Mouse (Mus musculus): ENCODE data around the gene Slc38a5.

DNA sequence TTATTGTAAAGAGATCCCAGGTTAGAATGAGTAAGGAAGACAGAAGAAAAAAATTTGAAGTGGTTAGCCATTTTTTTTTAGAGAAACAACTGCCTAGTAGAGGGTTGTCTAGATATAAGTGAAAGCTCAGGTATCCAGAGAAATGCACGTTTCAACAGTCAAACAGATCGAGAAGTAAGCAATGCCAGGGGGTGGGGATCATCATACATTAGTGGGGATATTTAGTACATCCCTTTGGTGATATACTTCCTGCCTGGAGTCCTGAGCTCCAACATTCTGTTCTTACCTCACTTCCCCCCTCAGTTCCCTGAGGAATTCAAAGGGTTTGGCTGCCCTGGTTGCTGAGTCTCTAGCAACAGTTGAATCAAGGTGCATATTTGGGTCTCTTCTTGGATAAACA, 56.2 kb downstream of the Slc38a5 start, which contains the start of gene Ssxb10:
- no peak for TF ChIP-seq CTCF (IDR thresholded peaks at IDR 0.05; ENCODE audit: extremely low read depth, insufficient read depth, low read length)
- no peak for TF ChIP-seq POLR2A (IDR thresholded peaks at IDR 0.05; ENCODE audit: extremely low read depth, insufficient read depth, low read length)
